Mouse (Mus musculus) spleen, adult 2 months (tissue): ENCODE measurements around the gene Dcbld2. TPM values are rescaled to one million over a fixed set of nuclear protein-coding genes. Genes with fewer than 3 reads are reported as not detected.

Experiments used
- DNase-seq, 2 experiments: peaks; one replicate each; pipeline versions ENCODE4 v3.0.0 to v3.0.0-alpha.2; 2012 to 2021; ENCODE audit warnings: low spot score in 2 of 2, low read depth in 1 of 2
- H3K27ac ChIP-seq: fragments of 200-500 bp; 2 replicates; pipeline ENCODE4 v1.5.1; 2012; ENCODE audit warnings: low read length, inconsistent platforms; ENCODE audit not compliant: insufficient read depth
- H3K27me3 ChIP-seq: fragments of 200-500 bp; 2 replicates; pipeline ENCODE4 v1.6.1; 2012; ENCODE audit warnings: mild to moderate bottlenecking, moderate library complexity, low read length, inconsistent platforms; ENCODE audit not compliant: control insufficient read depth, insufficient read depth
- H3K36me3 ChIP-seq: fragments of 200-500 bp; 2 replicates; pipeline ENCODE4 v1.6.1; 2012; ENCODE audit warnings: mild to moderate bottlenecking, low read length, inconsistent platforms; ENCODE audit not compliant: control insufficient read depth, insufficient read depth
- H3K4me1 ChIP-seq: fragments of 200-500 bp; 2 replicates; pipeline ENCODE4 v1.6.1; 2011; ENCODE audit warnings: inconsistent platforms; ENCODE audit not compliant: control insufficient read depth, insufficient read depth, insufficient read length
- H3K4me3 ChIP-seq: fragments of 200-500 bp; 2 replicates; pipeline ENCODE4 v1.5.1; 2011; ENCODE audit warnings: mild to moderate bottlenecking, inconsistent platforms; ENCODE audit not compliant: insufficient read depth, insufficient read length; ENCODE audit errors: extremely low read depth
- CTCF ChIP-seq: fragments of 200-500 bp; IDR thresholded peaks from 2 replicates; pipeline ENCODE4 v1.5.1; 2011; ENCODE audit warnings: mild to moderate bottlenecking, inconsistent platforms; ENCODE audit not compliant: insufficient read depth, insufficient read length, insufficient replicate concordance; ENCODE audit errors: extremely low read depth
- POLR2A ChIP-seq: fragments of 200-500 bp; IDR thresholded peaks from 2 replicates; pipeline ENCODE4 v1.6.1; 2011; ENCODE audit warnings: low read depth, low read length, inconsistent platforms
- WGBS: fragments of 180-500 bp; shearing (Covaris S2); methylation state at CpG from one replicate; pipeline ENCODE4 v1.1.7; 2018; 5-methylcytosine and 5-hydroxymethylcytosine counted together
- polyA plus RNA-seq: library from polyadenylated mRNA; depleted of rRNA; stranded (reverse); fragments of >200 nt; gene quantifications from 2 replicates; pipeline ENCODE4 v1.2.3, GENCODE M21; 2012; rRNA removed

Dcbld2 gene
- polyA plus RNA-seq, 1 experiment: 3.7 TPM

GRCm38 (mm10) chr16:58516161-58516560, 107.9 kb downstream of the Dcbld2 start:
- DNase-seq: no peak
- H3K27me3 ChIP-seq: no peaks in the 10 kb centered on the region
- H3K27ac ChIP-seq: no peak overlapping the region
- peaks cover 3% of the 10 kb centered on the region; the same call in 1 of the 2 replicates for H3K4me1 ChIP-seq
- no peaks in the 10 kb centered on the region for H3K36me3 ChIP-seq
- H3K4me3 ChIP-seq: no peak overlapping the region
- 97% methylated on average over 2 of the region's 2 CpGs for WGBS
- no peak for TF ChIP-seq POLR2A

DNA sequence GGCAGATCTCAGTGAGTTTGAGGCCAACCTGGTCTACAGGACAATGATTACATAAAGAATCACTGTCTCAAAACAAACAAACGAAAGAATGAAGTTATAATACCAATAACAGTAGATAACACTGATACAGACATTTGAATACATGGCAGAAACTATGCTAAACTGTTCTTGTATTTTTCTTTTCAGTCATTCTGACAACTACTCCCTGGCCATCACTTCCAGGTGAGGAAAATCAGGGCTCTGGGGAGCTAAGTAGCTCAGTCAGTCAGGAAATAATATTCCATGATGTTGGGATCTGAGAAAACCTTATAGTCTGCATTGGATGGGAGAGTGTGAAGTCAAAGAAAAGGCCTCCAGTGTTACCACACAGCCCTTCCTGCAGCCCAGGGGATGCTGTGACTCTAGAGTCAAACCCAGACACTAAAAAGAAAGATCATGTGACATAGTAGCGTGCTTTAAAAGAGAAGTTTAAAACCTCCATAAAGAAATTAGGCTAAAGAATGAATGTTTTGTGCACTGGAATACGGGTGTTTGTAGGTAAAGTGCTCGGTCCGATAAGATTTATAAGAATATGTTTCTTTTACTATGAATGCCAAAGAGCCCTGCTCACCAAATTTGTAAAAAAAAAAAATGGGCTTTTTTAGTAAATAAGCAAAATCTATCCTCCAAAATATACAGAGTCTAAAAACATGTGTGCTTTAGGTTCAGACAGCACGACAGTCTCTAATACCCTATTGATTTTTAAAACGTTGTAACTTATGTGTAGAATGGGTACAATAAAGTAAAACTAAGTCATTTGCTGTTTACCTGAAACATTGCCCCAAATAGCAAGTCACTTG, 108.9 kb downstream of the Dcbld2 start:
- 93% methylated on average over 7 of the region's 7 CpGs for WGBS
- Histone ChIP-seq H3K27me3 (no peaks in the 10 kb centered on the region), H3K4me1 (peaks cover 3% of the 10 kb centered on the region; the same call in 1 of the 2 replicates)

More for the DNA sequence above, 108.9 kb downstream of the Dcbld2 start:
- no peak for DNase-seq
- Histone ChIP-seq H3K36me3 (no peaks in the 10 kb centered on the region), H3K4me3 (no peak overlapping the region), H3K27ac (no peak overlapping the region)
- TF ChIP-seq POLR2A: no peak
- TF ChIP-seq CTCF: no peak

Other genes starting within 250 kb of the Dcbld2 start
- gene St3gal6, start 115.8 kb downstream of the Dcbld2 start, polyA plus RNA-seq: 10.8 and 12.0 TPM in 2 replicates
- gene Gm813, start 208.5 kb downstream of the Dcbld2 start, polyA plus RNA-seq: not detected in 2 replicates
- gene E330017A01Rik, start 230.3 kb downstream of the Dcbld2 start, polyA plus RNA-seq: not detected in 2 replicates